Mouse (Mus musculus) gastrocnemius, adult 2 months (tissue): ENCODE data around the gene Irgm1. TPM values are rescaled to one million over a fixed set of nuclear protein-coding genes. Genes with fewer than 3 reads are reported as not detected.
A peak's percentile ranks its signal among the peaks of the same experiment; 100 is the strongest.
"Not testable (repeated sequence)": the region's sequence is repeated elsewhere in the genome, so short reads cannot be mapped to it uniquely, and the experiment has no call there.

ENCODE experiments used
- DNase-seq: peaks from one replicate; pipeline ENCODE4 v3.0.0; 2022
- H3K27ac ChIP-seq: fragments of 200-600 bp; 2 replicates; pipeline ENCODE4 v1.8.1; 2022; ENCODE audit warnings: mild to moderate bottlenecking
- H3K4me3 ChIP-seq: fragments of 200-600 bp; 2 replicates; pipeline ENCODE4 v1.8.1; 2022; ENCODE audit warnings: mild to moderate bottlenecking, moderate library complexity
- CTCF ChIP-seq: fragments of 200-600 bp; IDR thresholded peaks from 2 replicates; pipeline ENCODE4 v1.8.1; 2022; ENCODE audit warnings: antibody characterized with exemption, mild to moderate bottlenecking, moderate library complexity
- intact Hi-C: fragments of 180-260 bp; cut with DNase I; formaldehyde crosslinking; loops from one replicate; pipeline ENCODE4 v1.15.1; 2025
- total RNA-seq, 2 experiments: library from RNA; stranded (reverse); gene quantifications; 2 replicates each; pipeline ENCODE4 v1.2.3; 2021

Irgm1 gene
- total RNA-seq, 2 experiments from 2014 or later = 13.5 to 14.4 TPM

GRCm38 (mm10) chr11:48852624-48853473, 18.6 kb downstream of the Irgm1 start:
- Histone ChIP-seq H3K4me3 (peak overlapping the region; percentile 80), H3K27ac (peak overlapping the region; percentile 88)
- DNase-seq = no peak
- no peak for TF ChIP-seq CTCF
- intact Hi-C loops = loop anchor here (1.0 to 2.0 kb wide), 2 partner anchors 14 to 35 kb away; no protein-coding TSS in a partner anchor

DNA sequence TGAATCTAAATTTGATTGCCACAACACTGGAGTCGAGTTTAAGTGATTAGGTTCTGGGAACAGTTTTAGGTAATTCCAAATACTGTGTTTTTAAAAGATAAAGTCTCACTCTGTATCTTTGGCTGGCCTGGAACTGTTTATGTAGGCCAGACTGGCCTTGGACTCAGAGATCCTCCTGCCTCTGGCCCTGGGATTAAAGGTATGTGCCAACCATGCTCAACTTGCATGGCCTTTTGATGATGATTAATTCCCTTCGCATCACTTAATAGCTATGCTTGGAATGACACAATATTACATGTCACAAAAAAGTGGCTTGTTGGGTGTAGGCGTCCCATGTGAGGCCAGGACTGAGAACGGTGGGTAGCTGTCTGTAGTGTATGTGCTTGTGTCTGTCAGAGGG, 19.3 kb downstream of the Irgm1 start:
- no peak for TF ChIP-seq CTCF
- intact Hi-C loops = loop anchor here (2.0 kb wide), 1 partner anchor 13 kb away; no protein-coding TSS in a partner anchor
- peak overlapping the region; percentile 88 for H3K27ac ChIP-seq
- DNase-seq = no peak
- H3K4me3 ChIP-seq = peak overlapping the region; percentile 80

DNA sequence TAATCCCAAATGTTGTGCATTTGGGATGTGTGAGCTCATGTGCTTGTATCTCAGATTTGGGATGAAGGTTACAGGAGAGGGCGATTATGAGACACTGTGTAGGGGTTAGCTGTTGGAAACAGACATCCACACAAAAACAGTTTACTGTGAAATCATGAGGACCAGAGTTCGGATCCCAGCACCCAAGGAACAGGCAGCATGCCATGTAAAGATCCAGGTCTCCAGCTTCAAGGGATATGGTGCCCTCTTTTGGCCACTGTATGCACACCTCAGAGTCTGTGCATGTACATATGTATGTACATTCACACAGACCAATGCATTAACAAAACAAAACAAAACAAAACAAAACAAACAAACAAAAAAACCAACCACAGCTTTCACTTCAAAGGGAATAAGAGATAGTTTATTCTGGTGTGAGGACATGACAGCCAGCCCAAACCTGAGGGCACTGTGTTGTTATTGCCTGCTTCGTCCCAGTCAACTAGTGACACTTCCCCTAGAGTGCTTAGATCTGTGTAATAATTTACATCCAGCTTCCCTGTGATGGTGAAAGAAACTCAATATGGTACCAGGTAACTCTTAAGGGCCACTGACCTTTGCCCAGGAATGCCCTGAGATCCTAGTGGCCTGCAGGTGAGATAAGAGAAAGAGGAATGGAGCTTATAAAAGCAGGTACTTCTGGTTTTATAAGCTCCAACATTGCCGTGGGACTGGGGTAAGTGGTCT, 20.1 kb downstream of the Irgm1 start:
- TF ChIP-seq CTCF = peak; percentile 33; the same call in 1 of the 2 replicates
- intact Hi-C loops = no loop called here
- DNase-seq = no peak
- no peak overlapping the region for H3K4me3 ChIP-seq
- peak overlapping the region; percentile 88 for H3K27ac ChIP-seq

- DNase-seq = no peak
- no peak for TF ChIP-seq CTCF
- intact Hi-C loops = no loop called here
- no peak overlapping the region for H3K4me3 ChIP-seq
- peak overlapping the region; percentile 43 for H3K27ac ChIP-seq
Measured at GRCm38 (mm10) chr11:48850240-48850639, 21.2 kb downstream of the Irgm1 start.

DNA sequence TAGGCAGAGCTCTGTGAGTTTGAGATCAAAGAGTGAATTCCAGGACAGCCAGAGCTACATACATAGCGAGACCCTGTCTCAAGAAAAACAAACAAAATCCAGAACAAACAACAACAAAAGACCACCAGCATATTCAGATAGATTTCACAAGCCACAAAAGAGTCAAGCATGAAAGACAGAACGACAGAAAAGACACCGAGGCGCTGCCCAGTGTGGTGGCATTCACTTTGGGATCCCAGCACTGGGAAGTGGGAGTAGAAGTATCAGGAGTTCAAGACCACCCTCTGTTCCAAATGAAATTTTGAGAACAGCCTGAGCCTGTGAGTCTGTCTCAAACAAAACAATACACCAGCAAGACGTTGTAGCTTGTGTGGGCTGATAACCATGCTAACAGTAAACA, 24.6 kb downstream of the Irgm1 start:
- TF ChIP-seq CTCF = no peak
- no peak overlapping the region for H3K4me3 ChIP-seq
- intact Hi-C loops = no loop called here
- no peak overlapping the region for H3K27ac ChIP-seq
- no peak for DNase-seq

GRCm38 (mm10) chr11:48846362-48846761, 25.1 kb downstream of the Irgm1 start:
- intact Hi-C loops, DNase-seq, H3K4me3 ChIP-seq, H3K27ac ChIP-seq: not testable (repeated sequence)

DNA sequence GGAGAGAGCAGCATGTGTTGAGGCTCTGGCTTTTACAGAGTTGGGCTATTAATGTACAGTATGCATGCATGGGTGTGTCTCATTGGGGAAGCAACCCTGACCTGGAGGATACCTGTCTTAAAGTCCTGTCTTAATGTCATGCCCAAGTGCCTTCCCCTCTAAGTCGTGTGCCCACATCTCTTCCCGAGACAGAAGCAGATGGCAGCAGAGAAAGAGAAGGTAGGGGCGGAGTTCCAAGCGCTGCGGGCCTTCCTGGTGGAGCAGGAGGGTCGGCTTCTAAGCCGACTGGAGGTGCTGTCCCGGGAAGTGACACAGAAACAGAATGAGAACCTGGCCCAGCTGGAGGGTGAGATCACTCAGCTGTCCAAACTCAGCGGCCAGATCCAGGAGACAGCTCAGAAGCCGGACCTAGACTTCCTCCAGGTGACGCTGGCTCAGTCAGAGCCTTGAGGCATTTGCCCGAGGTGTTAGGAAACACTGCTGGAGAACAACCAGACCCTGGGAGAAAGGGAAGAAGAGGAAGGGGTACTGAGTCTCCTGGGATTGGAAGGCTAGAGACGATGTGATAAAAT, 26.2 kb downstream of the Irgm1 start:
- intact Hi-C loops = no loop called here
- no peak for TF ChIP-seq CTCF
- peak; percentile 66 for DNase-seq
- Histone ChIP-seq H3K4me3 (peak overlapping the region; percentile 29), H3K27ac (peak overlapping the region; percentile 76)

- DNase-seq = peak; percentile 29
- no peak for TF ChIP-seq CTCF
- intact Hi-C loops = no loop called here
- Histone ChIP-seq H3K4me3 (peak overlapping the region; percentile 30), H3K27ac (peak overlapping the region; percentile 76)
Measured at GRCm38 (mm10) chr11:48844309-48844708, 27.2 kb downstream of the Irgm1 start.

- Histone ChIP-seq H3K4me3 (no peak overlapping the region), H3K27ac (peak overlapping the region; percentile 35; the same call in 1 of the 2 replicates)
- intact Hi-C loops = no loop called here
- DNase-seq = no peak
- no peak for TF ChIP-seq CTCF
Measured at GRCm38 (mm10) chr11:48843202-48843601, 28.3 kb downstream of the Irgm1 start.

- intact Hi-C loops = no loop called here
- Histone ChIP-seq H3K27ac (peak overlapping the region; percentile 35; the same call in 1 of the 2 replicates), H3K4me3 (no peak overlapping the region)
- no peak for DNase-seq
- no peak for TF ChIP-seq CTCF
Measured at GRCm38 (mm10) chr11:48842378-48842792, 29.1 kb downstream of the Irgm1 start.

DNA sequence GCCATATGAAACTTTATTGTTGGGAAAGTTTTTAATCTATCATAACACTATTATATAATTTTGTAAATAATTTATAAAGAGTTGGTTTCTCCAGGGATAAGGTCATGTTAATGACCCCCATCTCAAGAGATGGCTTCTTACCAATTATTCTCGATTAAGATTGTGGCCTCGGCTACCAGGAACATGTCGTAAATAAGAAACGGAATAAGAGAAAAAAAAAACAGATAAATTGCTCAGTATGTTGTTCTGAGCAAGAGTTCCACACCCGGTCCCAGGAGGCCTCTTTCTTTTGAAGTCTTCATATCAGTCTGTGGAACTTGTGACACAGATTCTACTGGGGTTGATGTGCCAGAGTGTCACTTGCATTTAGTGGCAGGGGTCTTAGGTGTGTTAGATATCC, 30.3 kb downstream of the Irgm1 start:
- TF ChIP-seq CTCF = no peak
- intact Hi-C loops = no loop called here
- 0 out of 2 replicates have a peak overlapping the region, but pooled peaks have one; percentile 1 for H3K27ac ChIP-seq
- DNase-seq = no peak
- H3K4me3 ChIP-seq = no peak overlapping the region

DNA sequence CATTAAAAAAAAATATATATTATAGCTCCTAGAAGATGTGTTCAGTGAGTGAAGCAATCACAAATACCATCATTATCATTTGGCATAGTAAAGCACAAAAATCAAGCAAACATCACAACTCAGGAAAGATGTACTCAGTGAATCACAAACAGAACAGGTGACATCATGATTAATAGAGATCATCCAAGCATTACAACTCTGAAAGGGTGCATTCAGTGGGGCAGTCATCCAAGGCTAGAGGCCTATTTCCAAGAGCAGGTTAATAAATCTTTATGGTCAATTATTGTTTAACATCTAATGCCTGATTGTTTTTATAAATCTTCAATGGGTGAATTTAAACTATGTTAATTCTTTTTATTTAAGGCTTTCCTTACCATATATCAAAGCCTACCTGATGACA, 30.7 kb downstream of the Irgm1 start:
- DNase-seq = no peak
- TF ChIP-seq CTCF = no peak
- H3K4me3 ChIP-seq = no peak overlapping the region
- intact Hi-C loops = no loop called here
- no peak overlapping the region for H3K27ac ChIP-seq
